Mouse (Mus musculus): ENCODE measurements around the gene Ilf2. TPM values are rescaled to one million over a fixed set of nuclear protein-coding genes. Genes with fewer than 3 reads are reported as not detected.

The Ilf2 gene
- total RNA-seq (2021): 10 to 100 TPM; 31.5 to 33.4 TPM

- intact Hi-C loops (cut with DNase I): loop anchor here (1.0 kb wide), 1 partner anchor 14 kb away; no protein-coding TSS in a partner anchor
- DNase-seq (ENCODE audit: low spot score): peak; percentile 96
Observed at GRCm38 (mm10) chr3:90475831-90476611, at the start of gene Ilf2. TSS of gene Ilf2 (plus strand) at chr3:90476126.

GRCm38 (mm10) chr3:90427574-90427973 is 48.4 kb upstream of the Ilf2 start:
- no peak for DNase-seq (ENCODE audit: low spot score)
- intact Hi-C loops (cut with DNase I): no loop called here

- intact Hi-C loops (cut with DNase I): no loop called here
- DNase-seq (ENCODE audit: low spot score): no peak
Observed at GRCm38 (mm10) chr3:90428186-90428585, 47.7 kb upstream of the Ilf2 start.

- intact Hi-C loops (cut with DNase I): no loop called here
- no peak for DNase-seq (ENCODE audit: low spot score)
Observed at GRCm38 (mm10) chr3:90429576-90429975, 46.4 kb upstream of the Ilf2 start.

GRCm38 (mm10) chr3:90432348-90432747 is 43.6 kb upstream of the Ilf2 start:
- no peak for DNase-seq (ENCODE audit: low spot score)
- intact Hi-C loops (cut with DNase I): loop anchor here (5.0 kb wide), 1 partner anchor 35 kb away; the partner anchor contains the start of gene Npr1

- DNase-seq (ENCODE audit: low spot score): peak; percentile 16
- intact Hi-C loops (cut with DNase I): loop anchor here (5.0 kb wide), 1 partner anchor 34 kb away; the partner anchor contains the start of gene Npr1
Observed at GRCm38 (mm10) chr3:90432811-90433219, 43.1 kb upstream of the Ilf2 start.

- intact Hi-C loops (cut with DNase I): loop anchor here (5.0 kb wide), 1 partner anchor 34 kb away; the partner anchor contains the start of gene Npr1
- DNase-seq (ENCODE audit: low spot score): peak; percentile 100
Observed at GRCm38 (mm10) chr3:90433381-90434020, 42.4 kb upstream of the Ilf2 start, which contains the start of gene Ints3. TSS of gene Ints3 (minus strand) at chr3:90433622.

GRCm38 (mm10) chr3:90434073-90434730 is 41.7 kb upstream of the Ilf2 start:
- intact Hi-C loops (cut with DNase I): loop anchor here (5.0 kb wide), 1 partner anchor 33 kb away; the partner anchor contains the start of gene Npr1
- DNase-seq (ENCODE audit: low spot score): no peak

- intact Hi-C loops (cut with DNase I): no loop called here
Observed at GRCm38 (mm10) chr3:90437131-90437530, 38.8 kb upstream of the Ilf2 start.

GRCm38 (mm10) chr3:90440756-90441155 is 35.2 kb upstream of the Ilf2 start:
- no peak for DNase-seq (ENCODE audit: low spot score)
- intact Hi-C loops (cut with DNase I): no loop called here

More at GRCm38 (mm10) chr3:90437131-90437530, 38.8 kb upstream of the Ilf2 start:
- no peak for DNase-seq (ENCODE audit: low spot score)

- DNase-seq (ENCODE audit: low spot score): no peak
- intact Hi-C loops (cut with DNase I): no loop called here
Observed at GRCm38 (mm10) chr3:90443977-90444376, 31.9 kb upstream of the Ilf2 start.

GRCm38 (mm10) chr3:90445417-90446200 is 30.3 kb upstream of the Ilf2 start:
- intact Hi-C loops (cut with DNase I): no loop called here
- no peak for DNase-seq (ENCODE audit: low spot score)

- intact Hi-C loops (cut with DNase I): no loop called here
- DNase-seq (ENCODE audit: low spot score): peak; percentile 94
Observed at GRCm38 (mm10) chr3:90446389-90447122, 29.4 kb upstream of the Ilf2 start.

- intact Hi-C loops (cut with DNase I): no loop called here
- DNase-seq (ENCODE audit: low spot score): no peak
Observed at GRCm38 (mm10) chr3:90447123-90447494, 28.8 kb upstream of the Ilf2 start.

GRCm38 (mm10) chr3:90448626-90449025 is 27.3 kb upstream of the Ilf2 start:
- intact Hi-C loops (cut with DNase I): loop anchor here (2.0 kb wide), 1 partner anchor 14 kb away; no protein-coding TSS in a partner anchor
- DNase-seq (ENCODE audit: low spot score): no peak

GRCm38 (mm10) chr3:90450874-90451273 is 25.1 kb upstream of the Ilf2 start:
- intact Hi-C loops (cut with DNase I): no loop called here
- no peak for DNase-seq (ENCODE audit: low spot score)

- DNase-seq (ENCODE audit: low spot score): no peak
- intact Hi-C loops (cut with DNase I): no loop called here
Observed at GRCm38 (mm10) chr3:90451396-90452095, 24.4 kb upstream of the Ilf2 start.

GRCm38 (mm10) chr3:90454931-90455330 is 21.0 kb upstream of the Ilf2 start:
- no peak for DNase-seq (ENCODE audit: low spot score)
- intact Hi-C loops (cut with DNase I): no loop called here
